Mouse (Mus musculus) right cerebral cortex, postnatal 14 days (tissue): Measurements from ENCODE around the gene Gm17349.

Source experiments
- DNase-seq: peaks from one replicate; pipeline ENCODE4 v3.0.0; 2022

Gene Gm17349

GRCm38 (mm10) chr15:99661121-99661830 is 44.0 kb downstream of the Gm17349 start:
- DNase-seq, result no peak

- no peak for DNase-seq
Measured at GRCm38 (mm10) chr15:99658437-99658836, 46.9 kb downstream of the Gm17349 start.

GRCm38 (mm10) chr15:99655956-99656355 is 49.3 kb downstream of the Gm17349 start:
- DNase-seq, result no peak

- no peak for DNase-seq
Measured at GRCm38 (mm10) chr15:99653876-99654275, 51.4 kb downstream of the Gm17349 start.

GRCm38 (mm10) chr15:99653291-99653690 is 52.0 kb downstream of the Gm17349 start:
- DNase-seq, result no peak
